Mouse (Mus musculus) lung, adult 2 months (tissue): ENCODE data around the gene Umad1. TPM values are rescaled to one million over a fixed set of nuclear protein-coding genes. Genes with fewer than 3 reads are reported as not detected.

ENCODE experiments used
- DNase-seq: peaks from one replicate; pipeline ENCODE4 v3.0.0; 2022
- H3K4me1 ChIP-seq: fragments of 200-500 bp; 2 replicates; pipeline ENCODE4 v1.6.1; 2011; ENCODE audit warnings: low read length; ENCODE audit not compliant: control insufficient read depth, insufficient read depth
- H3K4me3 ChIP-seq: fragments of 200-500 bp; replicated peaks from 2 replicates; pipeline ENCODE3; 2011; ENCODE audit warnings: low read depth, mild to moderate bottlenecking, control low read depth, low read length; ENCODE audit errors: extremely low read depth
- CTCF ChIP-seq: fragments of 200-500 bp; IDR thresholded peaks from 2 replicates; pipeline ENCODE4 v1.5.1; 2011; ENCODE audit warnings: mild to moderate bottlenecking, low read length, control low read depth; ENCODE audit not compliant: insufficient read depth
- POLR2A ChIP-seq: fragments of 200-500 bp; IDR thresholded peaks from 2 replicates; pipeline ENCODE4 v1.6.1; 2011; ENCODE audit warnings: low read depth, mild to moderate bottlenecking, control low read depth, low read length, borderline replicate concordance; ENCODE audit errors: extremely low read depth
- WGBS: fragments of 180-500 bp; shearing (Covaris S2); methylation state at CpG from one replicate; pipeline ENCODE4 v1.1.7; 2018; 5-methylcytosine and 5-hydroxymethylcytosine counted together
- polyA plus RNA-seq: library from polyadenylated mRNA; depleted of rRNA; stranded (reverse); fragments of >200 nt; gene quantifications from 2 replicates; pipeline ENCODE4 v1.2.3, GENCODE M21; 2012

Umad1 gene
- polyA plus RNA-seq, 1 experiment, result 8.7 TPM

- peaks cover 9% of the 10 kb centered on the region for H3K4me1 ChIP-seq
- WGBS, result 57% methylated on average over 5 of the region's 5 CpGs
- H3K4me3 ChIP-seq, result no peak overlapping the region
- no peak for TF ChIP-seq CTCF
- TF ChIP-seq POLR2A, result no peak
- peak; percentile 56 for DNase-seq
These were observed 86.2 kb downstream of the Umad1 start for GRCm38 (mm10) chr6:8345219-8345856.

DNA sequence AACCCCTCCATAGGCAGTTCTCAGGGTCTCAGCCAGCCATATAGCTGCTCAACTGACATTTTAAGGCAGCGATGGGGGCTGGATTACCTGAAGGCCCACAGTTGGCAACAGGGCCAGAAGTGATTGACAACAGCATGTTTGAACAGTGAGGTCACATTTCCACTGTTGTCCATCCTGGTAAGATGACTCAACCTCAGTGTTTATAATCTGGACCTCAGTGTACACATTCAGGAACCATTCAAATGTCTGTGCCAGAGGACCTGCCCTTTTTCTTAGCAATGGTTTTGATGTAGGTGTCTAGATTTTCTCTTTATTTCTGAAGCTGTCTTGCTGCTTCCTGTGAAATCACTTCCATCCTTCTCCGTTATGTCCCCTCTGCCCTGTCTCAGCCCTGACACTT lies 88.1 kb downstream of the Umad1 start:
- WGBS, result 54% methylated on average over 2 of the region's 2 CpGs

GRCm38 (mm10) chr6:8348344-8348743 lies 89.3 kb downstream of the Umad1 start:
- DNase-seq, result no peak
- WGBS, result 92% methylated on average over 1 of the region's 1 CpGs
- Histone ChIP-seq H3K4me1 (peaks cover 5% of the 10 kb centered on the region), H3K4me3 (no peak overlapping the region)
- TF ChIP-seq CTCF, result no peak
- TF ChIP-seq POLR2A, result no peak

More for the DNA sequence above, 88.1 kb downstream of the Umad1 start:
- TF ChIP-seq CTCF, result no peak
- TF ChIP-seq POLR2A, result no peak
- DNase-seq, result no peak
- Histone ChIP-seq H3K4me3 (no peak overlapping the region), H3K4me1 (peaks cover 9% of the 10 kb centered on the region)

DNA sequence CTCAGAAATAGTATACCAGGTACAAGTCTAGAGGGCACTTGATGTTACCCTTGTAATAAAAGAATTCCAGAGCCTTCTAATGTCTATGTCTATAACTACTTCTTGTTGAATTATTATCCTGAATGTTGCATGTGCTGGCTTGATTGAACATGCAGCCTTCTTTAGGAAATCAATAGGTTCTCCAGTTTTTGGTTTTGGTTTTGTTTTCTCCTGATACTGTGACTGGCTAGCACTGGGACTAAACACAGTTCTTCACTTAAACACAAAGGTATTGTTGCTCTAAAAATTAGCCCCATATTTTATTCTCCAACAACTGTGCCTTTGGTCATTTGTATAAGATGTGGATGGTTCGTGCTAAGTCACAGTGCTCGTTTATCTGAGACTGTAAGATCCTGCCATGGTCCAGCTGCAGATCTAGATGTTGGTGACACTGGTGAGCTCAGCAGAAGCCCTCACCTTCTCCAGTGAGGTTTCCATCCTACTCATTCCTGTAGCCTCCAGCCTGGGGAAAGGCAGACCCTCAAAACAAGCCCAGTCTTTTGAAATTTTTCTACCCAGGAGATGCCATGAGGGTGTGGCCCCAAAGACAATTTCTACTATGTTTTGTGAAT lies 90.1 kb downstream of the Umad1 start:
- Histone ChIP-seq H3K4me1 (peaks cover 4% of the 10 kb centered on the region), H3K4me3 (no peak overlapping the region)
- no peak for DNase-seq
- TF ChIP-seq POLR2A (no peak), CTCF (no peak)
- 80% methylated on average over 2 of the region's 2 CpGs for WGBS

- Histone ChIP-seq H3K4me1 (no peaks in the 10 kb centered on the region; the same call in 1 of the 2 replicates), H3K4me3 (no peak overlapping the region)
- no peak for DNase-seq
- 68% methylated on average over 2 of the region's 2 CpGs for WGBS
- TF ChIP-seq CTCF (no peak), POLR2A (no peak)
These were observed 92.4 kb downstream of the Umad1 start for GRCm38 (mm10) chr6:8351507-8351906.

DNA sequence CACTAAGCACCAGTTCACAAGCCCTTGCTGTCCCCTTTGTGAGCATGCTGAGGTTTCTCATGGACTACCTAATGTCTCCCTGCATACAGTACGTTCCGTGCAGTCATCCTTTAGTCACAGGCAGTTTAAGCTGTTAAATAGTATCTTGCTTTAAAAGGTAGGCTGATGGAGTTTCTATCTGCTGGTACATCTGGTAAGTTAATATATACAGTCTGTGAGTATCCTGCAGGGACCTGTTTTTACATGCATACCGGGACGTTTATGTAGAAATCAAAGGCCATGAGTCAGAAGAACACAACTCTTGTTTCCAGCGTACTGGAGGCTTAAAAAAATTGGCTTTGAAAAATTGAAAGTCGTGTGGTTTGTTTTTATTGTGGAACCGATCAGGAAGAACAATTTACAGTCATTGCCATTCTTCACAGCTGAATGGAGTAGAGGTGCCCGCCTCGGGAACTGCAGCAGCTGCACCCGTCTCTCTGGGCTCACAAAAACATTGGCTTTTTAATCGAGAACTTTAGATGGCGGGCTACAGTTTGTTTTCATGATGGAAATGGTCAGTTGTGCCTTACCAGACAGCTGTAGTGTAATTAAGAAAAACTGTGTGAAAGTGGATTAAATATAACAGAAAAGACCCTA lies 93.6 kb downstream of the Umad1 start:
- H3K4me3 ChIP-seq, result no peak overlapping the region
- TF ChIP-seq CTCF (no peak), POLR2A (no peak)
- DNase-seq, result no peak
- no peaks in the 10 kb centered on the region; the same call in 1 of the 2 replicates for H3K4me1 ChIP-seq
- WGBS, result 55% methylated on average over 12 of the region's 12 CpGs

- TF ChIP-seq CTCF (no peak), POLR2A (no peak)
- H3K4me1 ChIP-seq, result no peaks in the 10 kb centered on the region; the same call in 1 of the 2 replicates
- WGBS, result 73% methylated on average over 4 of the region's 4 CpGs
These were observed 94.4 kb downstream of the Umad1 start for GRCm38 (mm10) chr6:8353461-8353860.

GRCm38 (mm10) chr6:8354846-8355245 lies 95.8 kb downstream of the Umad1 start:
- no peak for DNase-seq
- Histone ChIP-seq H3K4me1 (no peaks in the 10 kb centered on the region), H3K4me3 (no peak overlapping the region)
- no peak for TF ChIP-seq CTCF
- TF ChIP-seq POLR2A, result no peak
- 91% methylated on average over 4 of the region's 4 CpGs for WGBS

More at GRCm38 (mm10) chr6:8353461-8353860, 94.4 kb downstream of the Umad1 start:
- H3K4me3 ChIP-seq, result no peak overlapping the region
- DNase-seq, result no peak

- TF ChIP-seq CTCF, result no peak
- Histone ChIP-seq H3K4me1 (no peaks in the 10 kb centered on the region), H3K4me3 (no peak overlapping the region)
- 41% methylated on average over 2 of the region's 2 CpGs for WGBS
- DNase-seq, result no peak
These were observed 99.1 kb downstream of the Umad1 start for GRCm38 (mm10) chr6:8358232-8358631.

DNA sequence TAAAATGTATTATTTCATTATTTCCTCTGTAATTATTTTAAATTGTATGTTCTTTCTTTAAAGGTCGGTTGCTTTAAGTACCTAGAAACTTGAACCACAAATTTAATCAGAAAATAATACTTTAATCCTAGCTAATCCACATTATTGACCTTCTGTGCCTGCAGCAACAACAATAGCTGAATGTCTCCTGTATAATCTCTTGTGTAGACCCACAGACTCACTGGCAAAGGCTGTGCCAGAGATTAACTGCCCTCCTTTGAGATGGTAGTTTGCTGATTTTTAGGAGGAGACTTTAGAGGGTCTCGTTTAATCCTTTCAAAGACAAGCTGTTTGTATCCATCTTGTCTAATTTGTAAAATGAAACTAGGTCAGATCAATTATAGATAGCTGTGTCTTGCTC lies 99.7 kb downstream of the Umad1 start:
- Histone ChIP-seq H3K4me1 (no peaks in the 10 kb centered on the region), H3K4me3 (no peak overlapping the region)
- no peak for DNase-seq
- 71% methylated on average over 2 of the region's 2 CpGs for WGBS
- no peak for TF ChIP-seq POLR2A
- TF ChIP-seq CTCF, result no peak
